Mouse (Mus musculus) liver, embryonic 11.5 days (tissue): ENCODE data around the gene Ptprcap. TPM values are rescaled to one million over a fixed set of nuclear protein-coding genes. Genes with fewer than 3 reads are reported as not detected.

Source experiments
- ATAC-seq: fragments of 200-750 bp; cut with Nextera tagmentation; replicated peaks from 2 replicates; pipeline ENCODE4 v1.8.0; 2017; ENCODE audit warnings: moderate number of reproducible peaks, mild to moderate bottlenecking, moderate TSS enrichment, moderate library complexity; ENCODE audit not compliant: low FRiP score
- DNase-seq: peaks from one replicate; pipeline ENCODE4 v3.0.0-alpha.2; 2017; ENCODE audit warnings: low spot score
- H3K27ac ChIP-seq: fragments of 300-500 bp; sonication (generic); 2 replicates; pipeline ENCODE4 v1.5.1; 2014; ENCODE audit warnings: mild to moderate bottlenecking, low read depth, low read length, control low read depth
- H3K27me3 ChIP-seq: fragments of 300-500 bp; sonication (generic); replicated peaks from 2 replicates; pipeline ENCODE4 v1.6.1; 2014; ENCODE audit warnings: low read length, mixed read lengths; ENCODE audit not compliant: control insufficient read depth, insufficient read depth
- H3K36me3 ChIP-seq: fragments of 300-500 bp; sonication (generic); 2 replicates; pipeline ENCODE4 v1.6.1; 2014; ENCODE audit warnings: mild to moderate bottlenecking, low read length, moderate library complexity, mixed read lengths; ENCODE audit not compliant: control insufficient read depth, insufficient read depth
- H3K4me1 ChIP-seq: fragments of 300-500 bp; sonication (generic); replicated peaks from 2 replicates; pipeline ENCODE4 v1.6.1; 2014; ENCODE audit warnings: low read length, mixed read lengths; ENCODE audit not compliant: control insufficient read depth, insufficient read depth
- H3K4me2 ChIP-seq: fragments of 300-500 bp; sonication (generic); 2 replicates; pipeline ENCODE4 v1.6.1; 2014; ENCODE audit warnings: mild to moderate bottlenecking, control low read depth, moderate library complexity
- H3K4me3 ChIP-seq: fragments of 300-500 bp; sonication (generic); 2 replicates; pipeline ENCODE4 v1.5.1; 2014; ENCODE audit warnings: low read depth, low read length, control low read depth
- H3K9ac ChIP-seq: fragments of 300-500 bp; sonication (generic); 2 replicates; pipeline ENCODE4 v1.6.1; 2014; ENCODE audit warnings: low read depth, low read length, control low read depth
- H3K9me3 ChIP-seq: fragments of 300-500 bp; sonication (generic); 2 replicates; pipeline ENCODE4 v1.6.1; 2016; ENCODE audit warnings: low read length, inconsistent platforms, mixed read lengths; ENCODE audit not compliant: control insufficient read depth
- WGBS: fragments of 180-500 bp; shearing (Covaris S2); extraction: QIAGEN DNeasy Blood & Tissue Kit; methylation state at CpG from one replicate; pipeline ENCODE4 v1.1.7; 2014; 5-methylcytosine and 5-hydroxymethylcytosine counted together
- polyA plus RNA-seq: library from polyadenylated mRNA; unstranded; fragments of >200 nt; fragmentation: Nextera tagmentation; extraction: Ambion mirVana; gene quantifications from 2 replicates; pipeline ENCODE4 v1.2.1, GENCODE M21; 2014

Gene Ptprcap
- polyA plus RNA-seq, 1 experiment from 2014 or later: 41.1 TPM

DNA sequence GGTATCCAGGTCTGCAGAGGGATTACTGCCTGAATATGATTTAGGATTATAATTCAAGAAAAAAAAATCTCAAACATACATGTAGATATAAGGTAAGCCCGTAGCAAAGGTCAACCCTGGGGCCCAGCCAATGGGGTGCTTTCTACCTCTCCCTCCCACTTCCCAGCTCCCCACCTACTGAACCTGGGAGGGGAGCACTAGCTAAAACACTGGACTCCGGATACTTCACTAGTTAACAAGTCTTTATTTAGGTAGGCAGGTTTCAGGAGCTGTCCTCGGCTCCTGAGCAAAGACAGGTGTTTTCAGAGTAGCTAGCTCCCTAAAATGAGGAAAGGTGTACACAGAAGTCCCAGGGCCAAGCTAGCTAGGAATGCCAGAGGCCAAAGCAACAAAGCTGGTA is 10.7 kb downstream of the Ptprcap start:
- H3K36me3 ChIP-seq: peaks cover 9% of the 10 kb centered on the region
- DNase-seq (no peak), ATAC-seq (no peak)
- no peak overlapping the region for H3K9ac ChIP-seq
- H3K4me2 ChIP-seq: no peak overlapping the region
- H3K4me1 ChIP-seq: peaks cover 7% of the 10 kb centered on the region
- no peak overlapping the region for H3K4me3 ChIP-seq
- H3K9me3 ChIP-seq: no peaks in the 10 kb centered on the region
- WGBS: 78% methylated on average over 3 of the region's 3 CpGs
- no peaks in the 10 kb centered on the region for H3K27me3 ChIP-seq
- H3K27ac ChIP-seq: no peak overlapping the region

GRCm38 (mm10) chr19:4164721-4165120 is 11.3 kb downstream of the Ptprcap start:
- H3K27me3 ChIP-seq: no peaks in the 10 kb centered on the region
- H3K9ac ChIP-seq: no peak overlapping the region
- no peak for ATAC-seq
- DNase-seq: no peak
- WGBS: 75% methylated on average over 2 of the region's 2 CpGs
- H3K4me2 ChIP-seq: no peak overlapping the region
- H3K36me3 ChIP-seq: peaks cover 9% of the 10 kb centered on the region
- peaks cover 8% of the 10 kb centered on the region for H3K4me1 ChIP-seq
- no peaks in the 10 kb centered on the region for H3K9me3 ChIP-seq
- no peak overlapping the region for H3K27ac ChIP-seq
- no peak overlapping the region for H3K4me3 ChIP-seq

DNA sequence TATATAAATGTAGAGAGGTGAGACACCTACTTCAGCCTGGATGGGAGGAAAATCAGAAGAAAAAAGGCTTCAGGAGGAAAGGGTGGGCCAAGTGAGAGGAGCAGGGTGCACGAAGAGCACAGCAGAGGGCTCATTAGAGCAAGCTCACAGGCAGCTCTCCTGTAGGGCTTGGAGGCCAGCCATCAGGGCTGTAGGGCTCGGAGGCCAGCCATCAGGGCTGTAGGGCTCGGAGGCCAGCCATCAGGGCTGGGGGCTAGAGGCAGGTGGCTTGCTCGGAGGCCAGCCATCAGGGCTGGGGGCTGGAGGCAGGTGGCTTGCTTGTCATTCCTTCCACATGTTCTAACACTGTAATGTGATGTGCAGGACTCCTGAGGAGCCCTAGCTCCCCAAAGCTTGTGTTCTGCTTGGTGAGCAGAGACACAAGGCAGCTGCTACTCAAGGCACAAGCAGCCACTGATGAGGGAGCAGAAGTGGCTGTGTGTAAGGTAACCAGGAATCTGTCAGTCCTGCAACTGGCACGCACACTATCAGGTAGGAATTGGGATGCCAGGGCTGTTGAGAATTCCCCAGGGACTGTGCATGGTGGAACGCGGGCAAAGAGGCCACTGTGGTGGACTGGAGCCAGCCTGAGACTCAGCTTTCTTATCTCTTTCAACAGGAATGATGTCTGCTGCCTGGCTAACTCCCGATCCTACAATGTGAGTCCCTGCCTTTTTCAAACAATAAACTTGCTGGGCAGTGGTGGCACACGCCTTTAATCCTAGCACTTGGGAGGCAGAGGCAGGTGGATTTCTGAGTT is 13.5 kb downstream of the Ptprcap start:
- Histone ChIP-seq H3K4me3 (no peak overlapping the region), H3K27me3 (no peaks in the 10 kb centered on the region), H3K36me3 (0 out of 2 replicates have a peak, but pooled peaks cover under 1% of the 10 kb centered on the region), H3K4me2 (no peak overlapping the region), H3K9ac (no peak overlapping the region), H3K9me3 (no peaks in the 10 kb centered on the region), H3K4me1 (peaks cover 14% of the 10 kb centered on the region), H3K27ac (no peak overlapping the region)
- WGBS: 59% methylated on average over 9 of the region's 9 CpGs
- DNase-seq (no peak), ATAC-seq (no peak)

DNA sequence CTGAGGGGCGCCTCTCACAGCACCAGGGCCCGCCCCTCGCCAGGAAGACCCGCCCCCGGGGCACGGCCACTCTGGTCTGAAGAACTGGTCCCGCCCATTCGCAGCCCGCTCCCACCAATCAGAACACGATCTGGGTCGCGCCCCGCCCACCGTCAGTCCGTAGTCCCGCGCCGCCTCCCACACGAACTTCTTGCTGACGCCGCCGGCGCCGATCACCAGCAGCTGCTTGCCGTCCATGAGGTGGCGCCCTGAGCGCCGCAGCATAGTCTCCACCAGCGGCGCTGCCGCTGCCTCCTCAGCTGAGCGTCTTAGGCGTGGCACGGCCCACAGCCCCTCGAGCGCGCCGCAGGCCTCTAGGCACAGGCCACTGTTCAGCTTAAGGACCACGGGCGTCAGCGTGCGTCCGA is 16.0 kb downstream of the Ptprcap start:
- H3K4me1 ChIP-seq: peaks cover 6% of the 10 kb centered on the region
- peak; percentile 94 for ATAC-seq

GRCm38 (mm10) chr19:4169810-4170209 is 16.4 kb downstream of the Ptprcap start:
- no peak; the same call in 1 of the 2 replicates for ATAC-seq
- Histone ChIP-seq H3K27me3 (no peaks in the 10 kb centered on the region), H3K4me3 (peak overlapping the region; percentile 53), H3K4me1 (peaks cover 6% of the 10 kb centered on the region), H3K27ac (peak overlapping the region; percentile 70), H3K9ac (peak overlapping the region; percentile 85), H3K9me3 (no peaks in the 10 kb centered on the region), H3K36me3 (no peaks in the 10 kb centered on the region), H3K4me2 (peak overlapping the region; percentile 98)
- DNase-seq: no peak
- WGBS: 10% methylated on average over 27 of the region's 27 CpGs

More for the DNA sequence above, 16.0 kb downstream of the Ptprcap start:
- peak overlapping the region; percentile 98 for H3K4me2 ChIP-seq
- DNase-seq: peak; percentile 99
- H3K27me3 ChIP-seq: no peaks in the 10 kb centered on the region
- WGBS: under 1% methylated on average over 43 of the region's 43 CpGs
- peak overlapping the region; percentile 53 for H3K4me3 ChIP-seq
- H3K36me3 ChIP-seq: no peaks in the 10 kb centered on the region
- no peaks in the 10 kb centered on the region for H3K9me3 ChIP-seq
- H3K27ac ChIP-seq: peak overlapping the region; percentile 70
- H3K9ac ChIP-seq: peak overlapping the region; percentile 85

DNA sequence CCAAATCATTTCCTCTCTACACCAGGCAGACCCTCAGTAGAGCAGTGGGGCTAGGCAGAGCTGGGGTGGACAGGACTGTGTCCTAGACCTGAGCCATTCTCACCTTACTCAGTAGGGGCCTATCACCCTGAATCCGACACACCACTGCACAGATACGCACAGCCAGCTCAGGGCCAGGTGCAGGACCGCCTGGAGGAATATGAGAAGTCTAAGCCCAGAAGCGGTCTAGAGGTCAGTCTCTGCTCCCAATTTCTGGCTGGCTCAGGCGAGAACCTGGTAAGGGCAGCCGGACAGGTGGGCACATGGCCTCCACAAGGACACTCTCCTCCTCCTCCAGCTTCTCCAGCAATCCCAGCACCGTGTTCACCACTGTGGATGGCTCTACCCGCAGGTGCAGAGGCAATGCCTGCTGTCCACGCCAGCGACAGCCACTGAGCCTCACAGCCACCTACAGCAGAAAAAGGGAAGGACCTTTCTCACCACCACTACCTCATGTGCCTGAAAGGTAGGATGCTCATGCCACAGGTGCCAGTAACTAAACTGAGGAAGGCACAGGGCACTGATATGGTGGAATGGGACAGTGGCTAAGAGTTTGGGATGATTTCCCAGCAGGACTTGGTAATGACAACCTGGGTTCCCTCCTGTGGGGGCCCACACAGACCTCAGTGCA is 17.5 kb downstream of the Ptprcap start:
- Histone ChIP-seq H3K27me3 (no peaks in the 10 kb centered on the region), H3K9ac (no peak overlapping the region)
- DNase-seq: no peak

DNA sequence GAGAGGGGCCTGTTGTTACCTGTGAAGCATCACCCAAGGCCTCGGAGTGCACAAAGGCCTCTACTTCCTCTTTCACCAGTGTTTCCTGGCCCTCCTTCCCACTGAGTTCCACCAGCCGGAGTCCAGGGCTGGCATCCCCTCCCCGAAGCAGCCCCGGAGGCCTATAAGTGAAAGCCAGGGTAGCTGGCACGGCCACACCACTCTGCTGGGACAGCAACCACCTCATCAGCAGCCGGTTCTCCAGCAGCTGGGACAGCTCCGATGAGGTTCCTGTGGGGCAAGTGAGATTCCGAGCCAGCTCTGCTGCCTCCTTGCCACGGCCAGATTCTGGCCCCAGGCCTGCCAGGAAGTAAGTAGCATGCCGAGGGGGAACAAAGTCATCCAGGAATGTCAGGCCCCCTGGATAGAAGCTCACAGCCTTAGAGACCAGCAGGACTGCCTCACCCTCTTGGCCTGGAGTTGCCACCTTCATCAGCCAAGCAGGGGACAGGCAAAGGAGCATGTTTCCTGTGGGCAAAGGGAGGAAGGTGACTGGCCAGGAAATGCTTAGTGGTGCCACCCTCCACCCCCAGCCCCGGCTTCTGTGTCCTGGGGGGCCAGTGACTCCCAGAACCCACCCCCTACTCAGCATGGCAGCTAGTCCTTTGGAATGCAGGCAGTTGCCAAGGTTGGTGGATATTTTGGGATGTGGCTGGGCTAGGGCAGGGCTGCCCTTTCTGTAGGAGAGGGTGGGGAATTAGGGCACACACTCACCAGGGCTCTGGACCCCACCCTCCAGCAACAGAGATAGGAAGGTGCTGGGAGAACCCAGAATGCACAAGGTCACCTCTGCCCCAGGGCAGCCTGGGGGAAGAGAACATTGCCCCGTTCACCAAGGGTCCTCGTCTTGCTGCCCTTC is 18.2 kb downstream of the Ptprcap start:
- H3K27me3 ChIP-seq: no peaks in the 10 kb centered on the region
- no peak overlapping the region for H3K4me2 ChIP-seq
- ATAC-seq: no peak
- DNase-seq: no peak
- WGBS: 65% methylated on average over 13 of the region's 13 CpGs
- no peaks in the 10 kb centered on the region for H3K36me3 ChIP-seq
- H3K9me3 ChIP-seq: no peaks in the 10 kb centered on the region
- no peak overlapping the region for H3K27ac ChIP-seq
- no peak overlapping the region for H3K9ac ChIP-seq
- H3K4me1 ChIP-seq: peaks cover 6% of the 10 kb centered on the region
- no peak overlapping the region for H3K4me3 ChIP-seq

More for the DNA sequence above, 17.5 kb downstream of the Ptprcap start:
- Histone ChIP-seq H3K4me1 (peaks cover 6% of the 10 kb centered on the region), H3K4me3 (no peak overlapping the region), H3K36me3 (no peaks in the 10 kb centered on the region), H3K27ac (no peak overlapping the region), H3K9me3 (no peaks in the 10 kb centered on the region), H3K4me2 (no peak overlapping the region)
- ATAC-seq: no peak
- 86% methylated on average over 10 of the region's 10 CpGs for WGBS

DNA sequence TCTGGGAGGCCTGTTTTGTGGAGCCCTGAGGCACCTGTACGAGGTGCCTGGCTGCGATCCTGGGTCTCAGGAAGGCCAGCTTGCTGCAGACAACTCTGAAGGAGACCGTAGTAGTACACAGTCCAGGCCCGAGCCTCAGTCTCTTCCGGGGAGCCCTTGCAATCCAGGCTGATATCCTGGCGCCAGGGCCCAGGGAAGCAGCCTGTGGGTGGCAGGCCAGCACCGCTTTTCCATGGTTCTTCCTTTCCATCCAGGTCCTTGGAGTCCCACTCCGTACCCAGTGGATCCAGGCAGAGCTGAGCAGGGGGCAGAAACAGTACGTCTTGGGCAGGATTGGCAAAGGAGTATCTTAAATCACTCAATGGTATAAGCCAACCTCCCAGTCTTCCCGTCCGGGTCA is 19.5 kb downstream of the Ptprcap start:
- DNase-seq: no peak
- Histone ChIP-seq H3K4me1 (peaks cover 6% of the 10 kb centered on the region), H3K4me2 (no peak overlapping the region), H3K4me3 (no peak overlapping the region), H3K27ac (no peak overlapping the region), H3K36me3 (no peaks in the 10 kb centered on the region), H3K27me3 (no peaks in the 10 kb centered on the region), H3K9ac (no peak overlapping the region), H3K9me3 (no peaks in the 10 kb centered on the region)
- 67% methylated on average over 11 of the region's 11 CpGs for WGBS
- no peak for ATAC-seq
